ENCODE assay signal across 8 mouse cellular contexts in genomic region chr2:72389942-72390341, GRCm38 (mm10).
DNase-seq lines count a peak whose midpoint lies in the region; ATAC-seq and TF ChIP-seq lines count a peak whose summit lies in the region.

No protein-coding gene starts in this region.

- ATAC-seq in kidney, postnatal 0 days (replicated peaks; ENCODE audit: low FRiP score, low read depth): no peak
- peak; percentile 41; the same call in 1 of the 2 replicates for ATAC-seq in liver, embryonic 11.5 days (replicated peaks; ENCODE audit: low FRiP score)

- no peak overlapping the region for H3K4me3 ChIP-seq in C2C12 (ENCODE audit: insufficient read depth, poor library complexity, severe bottlenecking)
- H3K4me3 ChIP-seq in kidney, postnatal 0 days (replicated peaks; ENCODE audit: low read depth, low read length): no peak overlapping the region
- no peak overlapping the region for H3K4me3 ChIP-seq in liver, embryonic 11.5 days (ENCODE audit: low read depth, low read length)

- peak; percentile 89 for DNase-seq in adrenal gland, adult 2 months
- peak; percentile 89 for DNase-seq in embryo, embryonic 10.5 days (ENCODE audit: low spot score)
- DNase-seq in heart, adult 11 months: peak; percentile 98
- peak; percentile 90 for DNase-seq in kidney, postnatal 0 days (ENCODE audit: low spot score)
- DNase-seq in liver, embryonic 11.5 days (ENCODE audit: low spot score): peak; percentile 61
- peak; percentile 81 for DNase-seq in ovary, postnatal 14 days (ENCODE audit: low spot score)
- DNase-seq in thymus, postnatal 10 days (ENCODE audit: low spot score in 2 of 2): peak; percentile 79 to 86

- WGBS in kidney, postnatal 0 days: 13% methylated on average over 9 of the region's 9 CpGs
- 24% methylated on average over 9 of the region's 9 CpGs for WGBS in liver, embryonic 11.5 days

- H3K79me2 ChIP-seq in C2C12 (ENCODE audit: control insufficient read depth, insufficient read depth): no peaks in the 10 kb centered on the region

- H3K9me3 ChIP-seq in kidney, postnatal 0 days (replicated peaks; ENCODE audit: low read length): no peaks in the 10 kb centered on the region
- H3K9me3 ChIP-seq in liver, embryonic 11.5 days (ENCODE audit: control insufficient read depth, low read length): no peaks in the 10 kb centered on the region

- H3K4me2 ChIP-seq in kidney, postnatal 0 days (ENCODE audit: low read length): no peak overlapping the region
- H3K4me2 ChIP-seq in liver, embryonic 11.5 days: no peak overlapping the region

- H3K79me3 ChIP-seq in C2C12 (ENCODE audit: low read depth): no peaks in the 10 kb centered on the region

- no peak overlapping the region for H3K9ac ChIP-seq in kidney, postnatal 0 days (ENCODE audit: low read depth, low read length)
- H3K9ac ChIP-seq in liver, embryonic 11.5 days (ENCODE audit: low read depth, low read length): no peak overlapping the region

- H3K36me3 ChIP-seq in C2C12 (ENCODE audit: control insufficient read depth, insufficient read depth): peaks cover 48% of the 10 kb centered on the region
- H3K36me3 ChIP-seq in kidney, postnatal 0 days (ENCODE audit: insufficient read depth, low read length): no peaks in the 10 kb centered on the region
- no peaks in the 10 kb centered on the region; the same call in 1 of the 2 replicates for H3K36me3 ChIP-seq in liver, embryonic 11.5 days (ENCODE audit: control insufficient read depth, insufficient read depth, low read length)

- no peaks in the 10 kb centered on the region for H3K4me1 ChIP-seq in kidney, postnatal 0 days (replicated peaks; ENCODE audit: insufficient read depth, low read length)
- no peaks in the 10 kb centered on the region; the same call in 1 of the 2 replicates for H3K4me1 ChIP-seq in liver, embryonic 11.5 days (replicated peaks; ENCODE audit: control insufficient read depth, insufficient read depth, low read length)

- no peak overlapping the region for H3ac ChIP-seq in C2C12 (ENCODE audit: control insufficient read depth, insufficient read length, low read depth)

- TF ChIP-seq CTCF in C2C12 (IDR thresholded peaks at IDR 0.05; ENCODE audit: control insufficient read depth, insufficient read depth, insufficient read length): peak; percentile 95
- TF ChIP-seq CTCF in kidney, postnatal 0 days (IDR thresholded peaks at IDR 0.05; ENCODE audit: low read depth): peak; percentile 100

- H3K27me3 ChIP-seq in C2C12 (ENCODE audit: control insufficient read depth, insufficient read depth, insufficient read length): no peaks in the 10 kb centered on the region
- H3K27me3 ChIP-seq in kidney, postnatal 0 days (ENCODE audit: insufficient read depth, low read length): no peaks in the 10 kb centered on the region
- no peaks in the 10 kb centered on the region for H3K27me3 ChIP-seq in liver, embryonic 11.5 days (replicated peaks; ENCODE audit: control insufficient read depth, insufficient read depth, low read length)

- no peak overlapping the region for H3K27ac ChIP-seq in kidney, postnatal 0 days
- H3K27ac ChIP-seq in liver, embryonic 11.5 days (ENCODE audit: low read depth, low read length): no peak overlapping the region

TF ChIP-seq in C2C12, 6 proteins besides CTCF, POLR2A, EP300 and RAD21:
- TF ChIP-seq USF1 (IDR thresholded peaks at IDR 0.05; ENCODE audit: low read depth) (no peak), MYOD1 (IDR thresholded peaks at IDR 0.05; ENCODE audit: control insufficient read depth, insufficient read length, low read depth) (peak; percentile 47)
